Mouse (Mus musculus): ENCODE measurements around the gene Pcnp. TPM values are rescaled to one million over a fixed set of nuclear protein-coding genes. Genes with fewer than 3 reads are reported as not detected.

The Pcnp gene
- total and polyA plus RNA-seq, 2 experiments from 2014 or later = 32.9 to 104 TPM

DNA sequence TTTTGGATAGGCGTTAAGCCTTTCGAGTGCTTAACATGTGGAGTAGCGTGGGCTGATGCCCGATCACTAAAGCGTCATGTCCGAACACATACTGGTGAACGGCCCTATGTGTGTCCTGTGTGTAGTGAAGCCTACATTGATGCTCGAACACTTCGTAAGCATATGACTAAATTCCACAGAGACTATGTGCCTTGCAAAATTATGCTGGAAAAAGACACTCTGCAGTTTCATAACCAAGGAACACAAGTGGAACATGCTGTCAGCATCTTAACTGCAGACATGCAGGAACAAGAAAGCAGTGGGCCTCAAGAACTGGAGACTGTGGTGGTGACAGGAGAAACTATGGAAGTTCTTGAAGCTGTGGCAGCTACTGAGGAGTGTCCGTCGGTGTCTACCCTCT is 22.7 kb downstream of the Pcnp start:
- Histone ChIP-seq H3K4me2 (ENCODE audit: low read depth, low read length) (no peak overlapping the region), H3K4me3 (ENCODE audit: low read depth, low read length) (no peak overlapping the region), H3K27me3 (ENCODE audit: control insufficient read depth, insufficient read depth, low read length) (no peaks in the 10 kb centered on the region), H3K4me1 (ENCODE audit: control insufficient read depth, insufficient read depth) (no peaks in the 10 kb centered on the region), H3K36me3 (replicated peaks; ENCODE audit: control insufficient read depth, insufficient read depth, low read length) (peaks cover 47% of the 10 kb centered on the region), H3K9me3 (replicated peaks; ENCODE audit: control insufficient read depth, low read length) (no peaks in the 10 kb centered on the region), H3K27ac (ENCODE audit: low read depth) (no peak overlapping the region), H3K9ac (replicated peaks; ENCODE audit: low read depth, low read length) (no peak overlapping the region)
- TF ChIP-seq CTCF (IDR thresholded peaks at IDR 0.05; ENCODE audit: low read depth) = no peak
- TF ChIP-seq EP300 (IDR thresholded peaks at IDR 0.05; ENCODE audit: low read depth) = no peak
- ATAC-seq (ENCODE audit: insufficient read depth, low read depth) (no peak), DNase-seq (ENCODE audit: low spot score) (no peak)
- WGBS = 85% methylated on average over 11 of the region's 11 CpGs

DNA sequence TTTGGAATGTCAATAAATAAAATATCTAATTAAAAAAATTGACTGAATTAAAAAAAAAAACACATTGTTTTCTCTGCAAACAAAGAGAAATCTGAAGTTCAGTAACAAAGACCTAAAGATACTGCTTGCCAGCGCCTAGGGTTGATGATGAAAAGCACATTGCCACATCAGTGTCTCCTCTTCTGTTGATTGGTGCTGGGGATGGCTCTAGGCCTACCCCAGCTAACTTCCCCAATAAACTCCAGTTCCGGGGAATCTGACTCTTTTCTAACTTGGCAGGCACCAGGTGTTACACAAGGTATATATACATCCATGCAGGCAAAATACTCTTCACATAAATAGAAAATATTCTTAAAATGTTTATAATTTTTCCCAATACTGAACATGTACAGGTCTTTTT is 35.3 kb downstream of the Pcnp start:
- no peak overlapping the region for H3K9ac ChIP-seq (replicated peaks; ENCODE audit: low read depth, low read length)
- DNase-seq (ENCODE audit: low spot score) = no peak
- WGBS = 98% methylated on average over 2 of the region's 2 CpGs
- no peaks in the 10 kb centered on the region for H3K27me3 ChIP-seq (ENCODE audit: control insufficient read depth, insufficient read depth, low read length)
- peaks cover 43% of the 10 kb centered on the region for H3K36me3 ChIP-seq (replicated peaks; ENCODE audit: control insufficient read depth, insufficient read depth, low read length)
- H3K4me1 ChIP-seq (ENCODE audit: control insufficient read depth, insufficient read depth) = no peaks in the 10 kb centered on the region
- no peak overlapping the region for H3K4me3 ChIP-seq (ENCODE audit: low read depth, low read length)
- no peak overlapping the region for H3K27ac ChIP-seq (ENCODE audit: low read depth)
- no peak overlapping the region for H3K4me2 ChIP-seq (ENCODE audit: low read depth, low read length)
- H3K9me3 ChIP-seq (replicated peaks; ENCODE audit: control insufficient read depth, low read length) = no peaks in the 10 kb centered on the region
- no peak for ATAC-seq (ENCODE audit: insufficient read depth, low read depth)
- TF ChIP-seq EP300 (IDR thresholded peaks at IDR 0.05; ENCODE audit: low read depth) = no peak
- no peak for TF ChIP-seq CTCF (IDR thresholded peaks at IDR 0.05; ENCODE audit: low read depth)

DNA sequence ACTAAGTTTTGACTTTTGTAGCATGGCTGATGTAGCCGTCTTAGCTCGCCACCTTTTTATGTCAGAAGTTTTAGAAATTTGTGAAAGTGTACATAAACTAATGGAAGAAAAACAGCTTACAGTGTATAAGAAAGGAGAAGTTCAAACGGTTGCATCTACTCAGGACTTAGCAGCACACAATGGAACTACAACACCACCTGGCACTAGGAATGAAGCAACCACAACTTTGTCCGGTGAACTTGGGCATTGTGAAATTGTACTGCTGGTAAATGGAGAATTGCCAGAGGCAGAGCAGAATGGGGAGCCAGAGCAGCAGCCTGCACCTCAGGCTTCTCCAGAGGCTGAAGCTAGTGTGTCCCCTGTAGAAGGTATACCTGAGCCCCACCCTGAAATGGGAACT is 39.2 kb downstream of the Pcnp start:
- 91% methylated on average over 4 of the region's 4 CpGs for WGBS
- H3K9me3 ChIP-seq (replicated peaks; ENCODE audit: control insufficient read depth, low read length) = no peaks in the 10 kb centered on the region
- no peak for TF ChIP-seq EP300 (IDR thresholded peaks at IDR 0.05; ENCODE audit: low read depth)
- TF ChIP-seq CTCF (IDR thresholded peaks at IDR 0.05; ENCODE audit: low read depth) = no peak
- no peak overlapping the region for H3K9ac ChIP-seq (replicated peaks; ENCODE audit: low read depth, low read length)
- DNase-seq (ENCODE audit: low spot score) (no peak), ATAC-seq (ENCODE audit: insufficient read depth, low read depth) (no peak)
- no peak overlapping the region for H3K4me3 ChIP-seq (ENCODE audit: low read depth, low read length)
- no peak overlapping the region for H3K4me2 ChIP-seq (ENCODE audit: low read depth, low read length)
- no peaks in the 10 kb centered on the region for H3K27me3 ChIP-seq (ENCODE audit: control insufficient read depth, insufficient read depth, low read length)
- H3K4me1 ChIP-seq (ENCODE audit: control insufficient read depth, insufficient read depth) = no peaks in the 10 kb centered on the region
- H3K27ac ChIP-seq (ENCODE audit: low read depth) = no peak overlapping the region
- peaks cover 29% of the 10 kb centered on the region for H3K36me3 ChIP-seq (replicated peaks; ENCODE audit: control insufficient read depth, insufficient read depth, low read length)

DNA sequence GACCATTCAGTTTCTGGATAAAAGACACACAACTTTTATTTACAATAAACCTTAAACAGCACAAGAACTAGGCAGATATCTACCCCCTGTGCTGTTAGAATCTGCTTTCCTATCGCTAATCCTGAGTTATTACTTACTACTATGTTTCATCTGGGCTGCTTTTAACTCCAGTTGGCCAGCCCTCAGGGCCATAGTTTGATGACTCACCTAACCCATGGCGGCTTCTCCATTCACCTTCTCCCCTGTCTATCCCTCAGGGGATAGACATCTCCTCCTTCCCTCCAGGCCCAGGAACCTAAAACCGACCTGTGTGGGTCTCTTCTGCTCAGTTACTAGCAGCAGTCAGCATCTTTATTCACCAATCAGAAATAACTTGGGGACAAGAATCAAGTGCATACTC is 43.5 kb downstream of the Pcnp start:
- TF ChIP-seq EP300 (IDR thresholded peaks at IDR 0.05; ENCODE audit: low read depth) = no peak
- Histone ChIP-seq H3K4me1 (ENCODE audit: control insufficient read depth, insufficient read depth) (no peaks in the 10 kb centered on the region), H3K9me3 (replicated peaks; ENCODE audit: control insufficient read depth, low read length) (no peaks in the 10 kb centered on the region), H3K36me3 (replicated peaks; ENCODE audit: control insufficient read depth, insufficient read depth, low read length) (peaks cover 37% of the 10 kb centered on the region), H3K4me2 (ENCODE audit: low read depth, low read length) (no peak overlapping the region), H3K4me3 (ENCODE audit: low read depth, low read length) (no peak overlapping the region), H3K27ac (ENCODE audit: low read depth) (no peak overlapping the region), H3K27me3 (ENCODE audit: control insufficient read depth, insufficient read depth, low read length) (no peaks in the 10 kb centered on the region), H3K9ac (replicated peaks; ENCODE audit: low read depth, low read length) (no peak overlapping the region)
- ATAC-seq (ENCODE audit: insufficient read depth, low read depth) = no peak
- DNase-seq (ENCODE audit: low spot score) = no peak
- 89% methylated on average over 3 of the region's 3 CpGs for WGBS

DNA sequence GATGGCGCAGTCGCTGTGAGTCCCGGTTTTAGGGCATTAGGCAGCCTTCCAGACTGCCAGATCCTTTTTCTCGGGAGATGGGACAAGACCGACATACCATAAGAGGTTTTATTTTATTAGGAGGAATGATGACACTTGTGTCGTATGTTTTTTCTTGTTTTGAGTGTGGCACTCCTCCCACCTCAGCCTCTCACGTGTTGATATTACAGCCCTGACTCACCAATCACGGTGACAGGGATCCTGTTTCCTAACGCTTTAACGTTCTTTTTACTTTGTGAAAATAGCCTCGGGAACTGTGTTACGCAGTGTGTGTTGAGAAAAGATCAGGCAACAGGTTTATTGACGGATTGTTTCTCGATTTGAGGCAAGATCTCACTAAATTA is 54.6 kb downstream of the Pcnp start:
- DNase-seq (ENCODE audit: low spot score) = peak; percentile 80
- peak overlapping the region; percentile 75 for H3K4me2 ChIP-seq (ENCODE audit: low read depth, low read length)
- no peaks in the 10 kb centered on the region for H3K27me3 ChIP-seq (ENCODE audit: control insufficient read depth, insufficient read depth, low read length)
- peak overlapping the region; percentile 87 for H3K27ac ChIP-seq (ENCODE audit: low read depth)
- H3K36me3 ChIP-seq (replicated peaks; ENCODE audit: control insufficient read depth, insufficient read depth, low read length) = peaks cover 28% of the 10 kb centered on the region
- H3K4me1 ChIP-seq (ENCODE audit: control insufficient read depth, insufficient read depth) = peaks cover 5% of the 10 kb centered on the region; the same call in 1 of the 2 replicates
- peak overlapping the region; percentile 95 for H3K9ac ChIP-seq (replicated peaks; ENCODE audit: low read depth, low read length)
- WGBS = 5% methylated on average over 14 of the region's 14 CpGs
- peak; percentile 29; the same call in 1 of the 2 replicates for ATAC-seq (ENCODE audit: insufficient read depth, low read depth)
- TF ChIP-seq EP300 (IDR thresholded peaks at IDR 0.05; ENCODE audit: low read depth) = no peak
- TF ChIP-seq CTCF (IDR thresholded peaks at IDR 0.05; ENCODE audit: low read depth) = no peak
- H3K4me3 ChIP-seq (ENCODE audit: low read depth, low read length) = peak overlapping the region; percentile 95
- H3K9me3 ChIP-seq (replicated peaks; ENCODE audit: control insufficient read depth, low read length) = no peaks in the 10 kb centered on the region

DNA sequence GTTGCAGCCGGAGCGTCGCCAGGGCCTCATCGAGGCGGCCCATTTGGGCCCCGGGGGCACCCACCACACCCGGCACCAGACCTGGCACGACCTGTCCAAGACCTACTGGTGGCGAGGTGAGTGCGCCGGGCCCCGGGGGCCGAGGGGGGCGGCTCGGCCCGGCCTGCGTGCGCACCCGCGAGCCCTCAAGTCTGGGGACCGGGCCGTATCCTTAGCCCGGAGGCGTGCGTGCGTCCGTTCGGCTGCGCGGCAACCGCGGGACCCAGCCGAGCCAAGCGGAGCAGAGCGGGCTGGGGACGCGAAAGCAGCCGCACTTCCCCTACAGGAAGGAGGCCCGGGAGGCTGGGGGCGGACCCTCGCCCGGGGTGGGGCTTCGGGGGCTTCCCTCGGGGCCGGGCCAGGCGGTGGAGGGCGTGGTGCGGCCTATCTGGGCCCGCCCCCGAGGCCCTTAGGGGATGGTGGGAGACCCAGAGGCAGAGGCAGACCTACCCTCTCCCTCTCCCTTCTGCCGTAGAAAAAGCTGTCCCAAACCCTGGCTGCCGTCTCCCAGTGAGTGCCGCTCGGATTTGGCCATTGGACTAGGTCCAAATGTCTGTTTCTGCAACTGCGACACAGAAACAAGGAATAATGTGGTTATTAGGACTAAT is 55.2 kb downstream of the Pcnp start:
- peak overlapping the region; percentile 95 for H3K9ac ChIP-seq (replicated peaks; ENCODE audit: low read depth, low read length)
- H3K27ac ChIP-seq (ENCODE audit: low read depth) = peak overlapping the region; percentile 87
- DNase-seq (ENCODE audit: low spot score) (peak; percentile 89), ATAC-seq (ENCODE audit: insufficient read depth, low read depth) (peak; percentile 88)
- no peaks in the 10 kb centered on the region for H3K9me3 ChIP-seq (replicated peaks; ENCODE audit: control insufficient read depth, low read length)
- H3K36me3 ChIP-seq (replicated peaks; ENCODE audit: control insufficient read depth, insufficient read depth, low read length) = peaks cover 34% of the 10 kb centered on the region
- WGBS = under 1% methylated on average over 48 of the region's 55 CpGs
- H3K4me2 ChIP-seq (ENCODE audit: low read depth, low read length) = peak overlapping the region; percentile 75
- H3K4me1 ChIP-seq (ENCODE audit: control insufficient read depth, insufficient read depth) = peaks cover 5% of the 10 kb centered on the region; the same call in 1 of the 2 replicates
- TF ChIP-seq CTCF (IDR thresholded peaks at IDR 0.05; ENCODE audit: low read depth) (no peak), EP300 (IDR thresholded peaks at IDR 0.05; ENCODE audit: low read depth) (no peak)
- no peaks in the 10 kb centered on the region for H3K27me3 ChIP-seq (ENCODE audit: control insufficient read depth, insufficient read depth, low read length)
- H3K4me3 ChIP-seq (ENCODE audit: low read depth, low read length) = peak overlapping the region; percentile 95

All from heart, postnatal 0 days (tissue).